Mouse (Mus musculus) MEL (cell line): ENCODE data around the gene Gm49601.

ENCODE experiments used
- CHD1 ChIP-seq: IDR thresholded peaks from 2 replicates; pipeline ENCODE4 v1.6.1; 2012; ENCODE audit warnings: low read depth, mild to moderate bottlenecking, inconsistent platforms, low read length, improper control_type of control experiment
- CTCF ChIP-seq, 3 experiments: IDR thresholded peaks in 2 of 3; conservative IDR thresholded peaks in 1 of 3; 2 replicates each; pipeline ENCODE4 v1.5.1; 2011 to 2012; ENCODE audit warnings: low read length in 3 of 3, low read depth in 2 of 3, mild to moderate bottlenecking in 2 of 3, improper control_type of control experiment in 1 of 3, inconsistent platforms in 1 of 3, mixed read lengths in 1 of 3, moderate library complexity in 1 of 3; ENCODE audit not compliant: control insufficient read depth in 1 of 3, insufficient read depth in 1 of 3, poor library complexity in 1 of 3, severe bottlenecking in 1 of 3
- ELF1 ChIP-seq: IDR thresholded peaks from 2 replicates; pipeline ENCODE4 v1.6.1; 2014; ENCODE audit warnings: low read depth, mild to moderate bottlenecking, inconsistent platforms, low read length, improper control_type of control experiment, moderate library complexity
- EP300 ChIP-seq, 2 experiments: IDR thresholded peaks; 2 replicates each; pipeline ENCODE4 v1.6.1; 2011; ENCODE audit warnings: improper control_type of control experiment in 2 of 2, low read length in 2 of 2, low read depth in 1 of 2, mild to moderate bottlenecking in 1 of 2
- GATA1 ChIP-seq: IDR thresholded peaks from 2 replicates; pipeline ENCODE4 v1.6.1; 2011; ENCODE audit warnings: low read depth, low read length, improper control_type of control experiment
- HCFC1 ChIP-seq: IDR thresholded peaks from 2 replicates; pipeline ENCODE4 v1.6.1; 2012; ENCODE audit warnings: low read depth, mild to moderate bottlenecking, inconsistent platforms, low read length, improper control_type of control experiment, moderate library complexity
- KAT2A ChIP-seq: conservative IDR thresholded peaks from 2 replicates; pipeline ENCODE4 v1.6.1; 2012; ENCODE audit warnings: low read depth, low read length, improper control_type of control experiment, inconsistent platforms
- MYB ChIP-seq: IDR thresholded peaks from 2 replicates; pipeline ENCODE4 v1.6.1; 2011; ENCODE audit warnings: mild to moderate bottlenecking, low read depth, low read length, improper control_type of control experiment
- NELFE ChIP-seq: IDR thresholded peaks from 2 replicates; pipeline ENCODE4 v1.6.1; 2011; ENCODE audit warnings: low read depth, low read length, improper control_type of control experiment
- NRF1 ChIP-seq: IDR thresholded peaks from 2 replicates; pipeline ENCODE4 v1.6.1; 2014; ENCODE audit warnings: low read depth, mild to moderate bottlenecking, inconsistent platforms, low read length, improper control_type of control experiment, moderate library complexity; ENCODE audit not compliant: poor library complexity, insufficient read depth, severe bottlenecking
- POLR2A ChIP-seq, 2 experiments: IDR thresholded peaks; 2 replicates each; pipeline ENCODE4 v1.6.1; 2011 to 2012; ENCODE audit warnings: low read length in 2 of 2, mild to moderate bottlenecking in 2 of 2, control low read depth in 1 of 2, improper control_type of control experiment in 1 of 2, low read depth in 1 of 2, moderate library complexity in 1 of 2; ENCODE audit not compliant: control insufficient read depth in 1 of 2, insufficient read depth in 1 of 2, poor library complexity in 1 of 2
- TBP ChIP-seq: IDR thresholded peaks from 2 replicates; pipeline ENCODE4 v1.8.0; 2011; ENCODE audit warnings: low read depth, low read length, improper control_type of control experiment
- TCF12 ChIP-seq: IDR thresholded peaks from 2 replicates; pipeline ENCODE4 v1.6.1; 2014; ENCODE audit warnings: low read depth, mild to moderate bottlenecking, inconsistent platforms, low read length, improper control_type of control experiment, moderate library complexity
- USF1 ChIP-seq: IDR thresholded peaks from 2 replicates; pipeline ENCODE4 v1.6.1; 2014; ENCODE audit warnings: low read depth, mild to moderate bottlenecking, inconsistent platforms, low read length, improper control_type of control experiment, moderate library complexity

GRCm38 (mm10) chr16:18632059-18632458, 5.8 kb upstream of the Gm49601 start:
- TF ChIP-seq NRF1 (no peak), EP300 (IDR thresholded peaks at IDR 0.05; ENCODE audit: low read depth in 1 of 2, low read length in 2 of 2) (no peak), POLR2A (IDR thresholded peaks at IDR 0.05; ENCODE audit: control insufficient read depth in 1 of 2, insufficient read depth in 1 of 2, low read depth in 1 of 2, low read length in 2 of 2, poor library complexity in 1 of 2) (no peak), GATA1 (no peak), TBP (no peak), CHD1 (no peak), NELFE (no peak), HCFC1 (no peak), TCF12 (no peak), MYB (no peak), ELF1 (no peak), CTCF (IDR thresholded peaks at IDR 0.05 in 2 of 3, conservative IDR thresholded peaks at IDR 0.05 in 1 of 3; ENCODE audit: control insufficient read depth in 1 of 3, insufficient read depth in 1 of 3, low read depth in 2 of 3, low read length in 3 of 3, poor library complexity in 1 of 3, severe bottlenecking in 1 of 3) (peak in 2 of 3 experiments; percentile 30 to 39; a peak in 4 of 6 replicates), KAT2A (no peak), USF1 (no peak)
